Mouse (Mus musculus) liver, postnatal 0 days (tissue): Measurements from ENCODE around the gene Thnsl2.

Experiments
- CTCF ChIP-seq: sonication (generic); IDR thresholded peaks from 2 replicates; pipeline ENCODE4 v1.5.1; 2016; ENCODE audit warnings: antibody characterized with exemption, low read depth
- EP300 ChIP-seq: IDR thresholded peaks from 2 replicates; pipeline ENCODE4 v1.6.1; 2016; ENCODE audit warnings: antibody characterized with exemption, low read depth, mild to moderate bottlenecking

DNA sequence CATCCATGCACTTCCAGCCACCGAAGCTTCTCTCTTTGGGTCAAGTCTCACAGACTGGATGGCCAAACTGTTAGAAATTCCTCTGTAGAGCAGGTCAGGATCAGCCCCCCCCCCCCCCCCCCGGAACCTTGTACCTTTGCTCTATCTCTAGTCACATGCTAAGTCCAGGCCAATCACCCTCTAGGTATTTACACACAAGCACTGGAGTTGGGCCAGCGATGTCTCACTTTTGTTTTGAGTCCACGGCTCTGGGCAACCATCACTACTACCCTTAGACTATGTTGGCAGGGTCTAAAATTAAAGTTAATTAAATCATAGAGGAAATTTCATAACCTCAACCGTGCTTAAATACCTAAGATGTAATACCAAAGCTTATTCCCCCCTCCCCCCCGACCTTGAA lies 50.6 kb downstream of the Thnsl2 start:
- TF ChIP-seq CTCF (no peak), EP300 (no peak)
